Mouse (Mus musculus) adrenal gland, postnatal 4 days (tissue): Measurements from ENCODE around the gene Ing4. TPM values are rescaled to one million over a fixed set of nuclear protein-coding genes. Genes with fewer than 3 reads are reported as not detected.

ENCODE experiments used
- DNase-seq, 2 experiments: peaks; one replicate each; pipeline ENCODE4 v3.0.0; 2021 to 2022; ENCODE audit warnings: low spot score in 2 of 2, mixed read lengths in 2 of 2
- microRNA-seq: library from miRNA; unstranded; fragments of <30 nt; microRNA quantifications from one replicate; pipeline ENCODE4 v1.2.0, GENCODE M21; 2021
- total RNA-seq, 2 experiments: library from RNA; stranded (reverse); gene quantifications; 2 replicates each; pipeline ENCODE4 v1.2.3; 2021

The Ing4 gene
- total RNA-seq, 2 experiments from 2014 or later = 118 TPM

DNA sequence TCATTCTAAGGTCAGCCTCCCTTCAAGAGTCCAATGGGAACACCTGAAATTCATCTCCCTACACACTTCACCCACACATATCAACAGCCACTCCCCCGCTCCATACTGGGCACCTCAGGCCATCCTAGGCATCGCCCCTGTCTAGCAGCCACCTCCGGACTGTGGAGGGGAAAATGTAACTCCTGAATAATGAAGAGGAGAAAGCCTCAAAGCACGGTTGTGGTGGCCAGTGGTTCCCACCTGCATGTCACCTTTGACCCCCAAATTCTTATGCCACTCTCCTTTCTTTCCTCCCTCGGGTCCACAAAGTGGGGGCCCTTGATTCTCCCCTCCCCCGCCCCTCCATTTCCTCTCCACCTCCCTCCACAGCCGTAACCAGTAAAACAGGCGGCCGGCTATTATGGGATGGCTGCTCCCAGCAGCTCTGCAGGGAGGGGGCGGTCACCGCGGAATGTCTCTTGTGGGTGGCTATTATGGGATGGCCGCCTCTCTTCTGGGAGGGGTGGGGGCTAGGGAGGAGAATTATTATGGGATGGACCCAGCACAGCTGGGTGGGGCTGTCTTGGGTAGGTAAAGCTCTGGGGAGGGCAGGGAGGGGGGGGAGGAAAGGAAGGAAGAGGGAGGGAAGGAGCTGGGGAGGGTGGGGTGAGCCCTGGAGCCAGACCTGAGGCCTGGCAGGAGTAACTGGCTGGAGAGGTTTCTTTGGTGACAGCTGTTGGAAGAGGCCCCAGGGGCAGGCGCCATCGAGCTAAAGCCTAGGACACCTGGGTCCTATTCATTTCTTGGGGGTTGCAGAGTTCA lies 50.2 kb downstream of the Ing4 start:
- peak in 1 of 2 experiments; percentile 58 for DNase-seq

DNA sequence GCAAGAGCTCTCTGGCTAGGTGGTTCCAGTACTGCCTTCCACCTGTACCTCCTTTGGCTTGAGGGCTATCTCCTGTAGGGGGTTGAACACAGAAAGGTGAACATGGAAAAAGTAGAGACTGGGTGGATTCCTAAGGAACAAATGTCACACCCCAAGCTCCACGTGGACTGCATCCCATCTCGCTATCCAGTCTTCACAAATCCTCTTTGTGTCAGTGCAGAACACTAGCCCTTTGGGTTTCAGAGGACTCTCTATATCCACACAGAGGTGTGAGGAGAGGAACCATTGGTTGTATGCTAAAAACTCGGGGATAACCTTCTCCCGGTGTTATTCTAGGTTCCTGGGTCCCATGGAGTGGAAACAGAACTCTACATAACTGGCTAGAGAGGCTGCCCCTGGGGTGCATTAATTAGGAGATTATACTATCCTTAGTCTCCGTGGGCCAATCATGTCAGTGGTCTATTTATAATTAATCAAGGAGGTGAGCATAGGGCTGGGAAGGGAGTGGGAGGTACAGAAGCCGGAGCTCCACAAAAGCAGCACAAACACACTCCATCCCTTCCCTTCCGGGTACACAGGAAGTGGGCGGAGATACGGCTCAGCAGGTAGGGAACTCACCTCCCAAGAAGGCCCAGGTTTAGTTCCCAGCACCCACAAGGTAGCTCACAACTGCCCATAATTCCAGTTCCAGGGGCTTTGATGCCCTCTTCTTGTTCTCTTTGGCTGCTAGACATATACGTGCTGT lies 51.0 kb downstream of the Ing4 start:
- DNase-seq = no peak

DNA sequence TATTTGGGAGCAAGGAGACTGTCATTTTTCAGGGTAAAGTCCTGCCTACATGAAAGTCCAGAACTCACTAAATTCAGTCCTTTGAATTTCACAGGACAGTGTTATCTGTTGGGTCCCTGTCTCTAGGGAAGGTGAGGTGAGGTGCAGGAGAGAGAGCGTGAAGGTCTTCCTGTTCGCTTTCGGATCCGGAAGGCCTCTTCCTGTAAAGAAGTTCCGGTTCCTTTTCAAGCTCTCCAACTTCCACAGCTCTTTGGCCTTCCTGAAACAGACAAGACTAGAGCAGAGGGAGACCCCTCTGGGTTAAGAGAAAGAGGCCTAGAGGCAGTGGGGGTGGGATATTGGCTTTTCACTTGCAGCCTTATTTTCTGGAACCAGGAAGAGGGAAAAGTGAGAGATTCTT lies 52.8 kb downstream of the Ing4 start:
- no peak for DNase-seq

- DNase-seq = no peak
Measured at GRCm38 (mm10) chr6:125094843-125095242, 55.3 kb downstream of the Ing4 start.

DNA sequence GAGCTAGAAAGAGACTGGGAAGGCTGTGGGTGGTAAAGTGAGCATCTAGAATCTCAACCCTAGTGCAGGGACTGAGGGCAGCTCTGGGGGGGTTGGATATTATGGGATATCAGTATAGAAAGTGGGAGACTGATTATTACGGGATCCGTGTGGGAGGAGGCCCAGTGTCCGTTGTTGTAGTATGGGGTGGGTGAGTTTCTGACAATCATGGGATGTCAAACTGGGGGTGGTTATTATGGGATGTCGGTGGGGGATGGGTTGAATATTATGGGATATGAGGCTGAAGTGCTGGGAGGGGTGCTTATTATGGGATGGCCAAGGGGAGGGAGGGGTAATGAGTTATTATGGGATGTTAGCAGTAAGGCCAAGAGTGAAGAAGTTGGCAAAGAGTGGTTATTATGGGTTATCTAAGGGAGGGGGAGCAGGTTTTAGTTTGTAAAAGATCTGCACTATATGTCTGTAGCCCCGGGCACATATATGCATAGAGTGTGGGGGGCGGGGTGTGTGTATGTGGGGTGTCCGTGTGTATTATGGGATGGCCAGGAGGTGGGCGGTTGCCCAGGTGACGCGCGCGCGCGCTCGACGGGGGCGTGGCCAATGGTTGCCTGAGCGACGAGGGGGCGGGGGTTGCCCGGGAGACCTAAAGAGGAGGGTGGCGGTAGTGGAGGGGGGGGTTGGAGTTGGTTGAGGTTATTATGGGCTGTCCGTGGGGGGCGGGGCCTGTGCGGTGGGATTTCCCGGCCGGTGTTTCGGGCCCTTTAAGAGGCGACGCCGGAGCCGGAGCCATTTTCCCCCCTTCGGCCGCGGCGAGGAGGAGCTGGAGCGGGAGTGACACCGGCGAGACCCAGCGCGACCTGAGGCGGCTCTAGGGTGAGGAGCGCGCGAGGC lies 56.1 kb downstream of the Ing4 start, which contains the start of gene Chd4:
Gene Chd4 (plus strand): TSS at position 591 of the 888 bp plus-strand sequence.
- DNase-seq = peak; percentile 96 to 98

- no peak for DNase-seq
Measured at GRCm38 (mm10) chr6:125096279-125096596, 56.7 kb downstream of the Ing4 start.

GRCm38 (mm10) chr6:125096597-125097345 lies 57.2 kb downstream of the Ing4 start:
- peak; percentile 40 to 55 for DNase-seq

DNA sequence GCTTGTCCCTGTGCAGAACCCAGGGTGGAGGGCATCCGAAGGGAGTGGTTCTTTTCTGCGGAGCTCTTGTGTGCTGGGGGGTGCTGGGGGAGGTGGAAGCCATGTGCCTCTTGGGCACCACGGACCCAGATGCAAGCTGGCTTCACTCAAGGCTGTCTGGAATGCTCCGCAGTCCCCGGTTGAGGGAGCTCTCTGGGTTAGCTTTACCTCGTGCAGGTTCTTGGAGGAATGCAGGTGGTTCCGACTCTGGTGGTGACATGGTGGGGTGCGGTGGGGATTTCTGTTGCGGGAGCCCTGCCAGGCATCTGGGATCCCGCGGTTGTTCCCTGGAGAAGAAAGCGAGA lies 57.8 kb downstream of the Ing4 start:
- no peak for DNase-seq

DNA sequence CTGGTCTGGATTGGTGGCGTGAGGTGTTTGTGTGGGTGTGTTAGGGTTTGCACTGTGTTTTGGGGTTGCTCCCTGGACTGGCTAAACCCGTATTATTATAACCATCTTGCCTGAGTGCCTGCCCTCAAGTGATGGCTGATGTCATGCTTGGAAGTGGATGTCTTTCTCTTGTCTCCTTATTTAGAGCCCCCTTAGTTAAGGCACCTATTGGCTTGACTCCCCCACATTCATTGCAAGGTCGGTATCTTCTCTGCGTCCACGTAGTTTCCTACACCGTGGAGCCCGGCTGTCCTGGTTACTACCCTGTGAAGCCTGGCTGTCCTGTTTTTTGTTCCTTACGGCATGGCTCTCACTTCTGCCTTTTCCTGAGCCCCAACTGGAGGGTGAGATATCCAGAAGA lies 58.4 kb downstream of the Ing4 start:
- DNase-seq = no peak

- no peak for DNase-seq
Measured at GRCm38 (mm10) chr6:125098513-125098912, 59.0 kb downstream of the Ing4 start.

Small RNAs within 50 kb of the gene (microRNA-seq; reads per million reads assigned to microRNA genes)
- 0.79 reads per million for gene Mir7045

Other genes starting within 250 kb of the Ing4 start
- 10 to 100 TPM; 18.7 to 19.2 TPM for gene Spsb2, start 231.1 kb upstream of the Ing4 start, total RNA-seq
- gene Tpi1, start 225.5 kb upstream of the Ing4 start, total RNA-seq = 100 to 1,000 TPM; 422 to 439 TPM
- 100 to 1,000 TPM; 141 to 148 TPM for gene Usp5, start 210.3 kb upstream of the Ing4 start, total RNA-seq
- 10 to 100 TPM; 50.6 to 58.6 TPM for gene Cdca3, start 210.2 kb upstream of the Ing4 start, total RNA-seq
- 10 to 100 TPM; 13.9 to 16.3 TPM for gene Gnb3, start 199.5 kb upstream of the Ing4 start, total RNA-seq
- gene P3h3, start 182.0 kb upstream of the Ing4 start, total RNA-seq = 10 to 100 TPM; 47.3 to 52.2 TPM
- 1 to 10 TPM; 5.1 to 5.6 TPM for gene Gpr162, start 175.8 kb upstream of the Ing4 start, total RNA-seq
- under 1 TPM; 0.62 to 0.84 TPM for gene Cd4, start 151.5 kb upstream of the Ing4 start, total RNA-seq
- 1 to 10 TPM; 1.5 to 1.7 TPM for gene Lag3, start 128.1 kb upstream of the Ing4 start, total RNA-seq
- 100 to 1,000 TPM; 692 to 728 TPM for gene Ptms, start 119.7 kb upstream of the Ing4 start, total RNA-seq
- gene Mlf2, start 108.4 kb upstream of the Ing4 start, total RNA-seq = 100 to 1,000 TPM; 257 to 265 TPM
- 100 to 1,000 TPM; 143 to 151 TPM for gene Cops7a, start 74.2 kb upstream of the Ing4 start, total RNA-seq
- gene Pianp, start 43.1 kb upstream of the Ing4 start, total RNA-seq = 10 to 100 TPM in 1 of 2 experiments, 1 to 10 TPM in 1; 6.2 to 11.1 TPM
- 10 to 100 TPM; 60.6 to 67.6 TPM for gene Zfp384, start 30.6 kb upstream of the Ing4 start, total RNA-seq
- gene Acrbp, start 9.9 kb downstream of the Ing4 start, total RNA-seq = 1 to 10 TPM; 7.3 to 8.0 TPM
- gene Lpar5, start 28.2 kb downstream of the Ing4 start, total RNA-seq = 1 to 10 TPM in 1 of 2 experiments, under 1 TPM in 1; 0.84 to 1.0 TPM
- gene Chd4, start 56.2 kb downstream of the Ing4 start, total RNA-seq = 100 to 1,000 TPM; 227 to 264 TPM
- 10 to 100 TPM; 36.5 to 36.8 TPM for gene Nop2, start 92.1 kb downstream of the Ing4 start, total RNA-seq
- gene Iffo1, start 105.5 kb downstream of the Ing4 start, total RNA-seq = 10 to 100 TPM; 42.7 to 49.9 TPM
- gene Gapdh, start 126.7 kb downstream of the Ing4 start, total RNA-seq = 1,000 to 10,000 TPM; 1,146 to 1,218 TPM
- gene Ncapd2, start 151.9 kb downstream of the Ing4 start, total RNA-seq = 100 to 1,000 TPM in 1 of 2 experiments, 10 to 100 TPM in 1; 95.5 to 107 TPM
- 100 to 1,000 TPM; 155 to 168 TPM for gene Mrpl51, start 152.0 kb downstream of the Ing4 start, total RNA-seq
- 10 to 100 TPM; 42.5 to 44.0 TPM for gene Vamp1, start 175.8 kb downstream of the Ing4 start, total RNA-seq
- gene Tapbpl, start 192.1 kb downstream of the Ing4 start, total RNA-seq = 10 to 100 TPM; 10.2 to 11.3 TPM
- under 1 TPM; 0.36 to 0.68 TPM for gene Cd27, start 197.2 kb downstream of the Ing4 start, total RNA-seq
- gene Tuba3a, start 246.3 kb downstream of the Ing4 start, total RNA-seq = not detected